Mouse (Mus musculus): ENCODE data around the gene Gm813. TPM values are rescaled to one million over a fixed set of nuclear protein-coding genes. Genes with fewer than 3 reads are reported as not detected.

Gm813 gene
- polyA plus RNA-seq, 1 experiment from 2014 or later = not detected

DNA sequence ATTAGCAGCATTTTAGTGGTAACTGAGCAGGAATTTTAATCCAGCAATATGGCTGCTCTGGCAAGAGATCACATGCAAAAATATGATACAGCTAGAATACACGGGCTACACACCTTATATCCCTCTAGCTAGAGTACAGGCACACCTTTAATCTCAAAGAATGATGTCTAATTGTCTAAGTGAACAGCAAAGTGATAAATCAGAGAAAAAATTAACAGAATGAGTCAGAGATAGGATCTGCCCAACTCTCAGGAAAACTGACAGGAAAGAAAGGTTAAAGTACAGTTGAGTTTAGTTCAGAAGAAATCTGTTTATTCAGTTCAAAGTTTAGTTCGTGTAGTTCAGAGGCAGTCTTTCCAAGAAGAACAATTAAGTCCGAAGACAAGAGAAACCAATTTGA lies 25.5 kb downstream of the Gm813 start:
- H3K9ac ChIP-seq (ENCODE audit: low read length) = no peak overlapping the region
- 0 out of 2 replicates have a peak, but pooled peaks cover 3% of the 10 kb centered on the region for H3K9me3 ChIP-seq (ENCODE audit: control insufficient read depth, low read length)
- no peaks in the 10 kb centered on the region for H3K27me3 ChIP-seq (replicated peaks; ENCODE audit: control insufficient read depth, insufficient read depth, low read length)
- no peak overlapping the region for H3K4me2 ChIP-seq (ENCODE audit: low read length)
- 69% methylated on average over 3 of the region's 3 CpGs for WGBS
- no peaks in the 10 kb centered on the region for H3K4me1 ChIP-seq (replicated peaks; ENCODE audit: control insufficient read depth, insufficient read depth, low read length)
- ATAC-seq (replicated peaks; ENCODE audit: low FRiP score, low TSS enrichment, low read depth) (no peak), DNase-seq (ENCODE audit: low spot score) (no peak)
- H3K4me3 ChIP-seq (ENCODE audit: low read depth, low read length) = no peak overlapping the region
- H3K27ac ChIP-seq (ENCODE audit: low read depth) = no peak overlapping the region
- no peaks in the 10 kb centered on the region for H3K36me3 ChIP-seq (ENCODE audit: control insufficient read depth, insufficient read depth, low read length)

GRCm38 (mm10) chr16:58589444-58589843 lies 27.3 kb downstream of the Gm813 start:
- Histone ChIP-seq H3K4me2 (ENCODE audit: low read length) (no peak overlapping the region), H3K27ac (ENCODE audit: low read depth) (no peak overlapping the region), H3K9me3 (ENCODE audit: control insufficient read depth, low read length) (0 out of 2 replicates have a peak, but pooled peaks cover 3% of the 10 kb centered on the region), H3K27me3 (replicated peaks; ENCODE audit: control insufficient read depth, insufficient read depth, low read length) (no peaks in the 10 kb centered on the region), H3K4me3 (ENCODE audit: low read depth, low read length) (no peak overlapping the region), H3K4me1 (replicated peaks; ENCODE audit: control insufficient read depth, insufficient read depth, low read length) (no peaks in the 10 kb centered on the region), H3K36me3 (ENCODE audit: control insufficient read depth, insufficient read depth, low read length) (no peaks in the 10 kb centered on the region), H3K9ac (ENCODE audit: low read length) (no peak overlapping the region)
- DNase-seq (ENCODE audit: low spot score) = no peak
- ATAC-seq (replicated peaks; ENCODE audit: low FRiP score, low TSS enrichment, low read depth) = no peak

GRCm38 (mm10) chr16:58573949-58574722 lies 42.6 kb downstream of the Gm813 start:
- no peak overlapping the region for H3K27ac ChIP-seq (ENCODE audit: low read depth)
- no peaks in the 10 kb centered on the region for H3K36me3 ChIP-seq (ENCODE audit: control insufficient read depth, insufficient read depth, low read length)
- WGBS = 79% methylated on average over 6 of the region's 6 CpGs
- H3K4me3 ChIP-seq (ENCODE audit: low read depth, low read length) = no peak overlapping the region
- H3K9me3 ChIP-seq (ENCODE audit: control insufficient read depth, low read length) = no peaks in the 10 kb centered on the region
- H3K4me1 ChIP-seq (replicated peaks; ENCODE audit: control insufficient read depth, insufficient read depth, low read length) = no peaks in the 10 kb centered on the region
- DNase-seq (ENCODE audit: low spot score) (no peak), ATAC-seq (replicated peaks; ENCODE audit: low FRiP score, low TSS enrichment, low read depth) (no peak)
- no peak overlapping the region for H3K4me2 ChIP-seq (ENCODE audit: low read length)
- no peaks in the 10 kb centered on the region for H3K27me3 ChIP-seq (replicated peaks; ENCODE audit: control insufficient read depth, insufficient read depth, low read length)
- H3K9ac ChIP-seq (ENCODE audit: low read length) = no peak overlapping the region

- Histone ChIP-seq H3K9ac (ENCODE audit: low read length) (no peak overlapping the region), H3K4me1 (replicated peaks; ENCODE audit: control insufficient read depth, insufficient read depth, low read length) (no peaks in the 10 kb centered on the region), H3K9me3 (ENCODE audit: control insufficient read depth, low read length) (no peaks in the 10 kb centered on the region), H3K27me3 (replicated peaks; ENCODE audit: control insufficient read depth, insufficient read depth, low read length) (no peaks in the 10 kb centered on the region), H3K4me3 (ENCODE audit: low read depth, low read length) (no peak overlapping the region), H3K36me3 (ENCODE audit: control insufficient read depth, insufficient read depth, low read length) (no peaks in the 10 kb centered on the region), H3K4me2 (ENCODE audit: low read length) (no peak overlapping the region), H3K27ac (ENCODE audit: low read depth) (no peak overlapping the region)
- ATAC-seq (replicated peaks; ENCODE audit: low FRiP score, low TSS enrichment, low read depth) (no peak), DNase-seq (ENCODE audit: low spot score) (no peak)
Measured at GRCm38 (mm10) chr16:58570694-58571264, 46.0 kb downstream of the Gm813 start.

Other genes starting within 250 kb of the Gm813 start
- gene Dcbld2, start 208.5 kb downstream of the Gm813 start, polyA plus RNA-seq (2014; fragmentation: Nextera tagmentation; extraction: Ambion mirVana) = 9.2 and 9.8 TPM in 2 replicates
- gene St3gal6, start 92.7 kb downstream of the Gm813 start, polyA plus RNA-seq (2014; fragmentation: Nextera tagmentation; extraction: Ambion mirVana) = 11.2 and 15.0 TPM in 2 replicates
- gene E330017A01Rik, start 21.8 kb upstream of the Gm813 start, polyA plus RNA-seq (2014; fragmentation: Nextera tagmentation; extraction: Ambion mirVana) = not detected in 2 replicates
- 29.5 and 32.4 TPM in 2 replicates for gene Cpox, start 53.3 kb upstream of the Gm813 start, polyA plus RNA-seq (2014; fragmentation: Nextera tagmentation; extraction: Ambion mirVana)
- gene Gpr15, start 102.1 kb upstream of the Gm813 start, polyA plus RNA-seq (2014; fragmentation: Nextera tagmentation; extraction: Ambion mirVana) = 0.12 TPM in 1 of 2 replicates, not detected in the other
- 108 and 123 TPM in 2 replicates for gene Cldnd1, start 110.9 kb upstream of the Gm813 start, polyA plus RNA-seq (2014; fragmentation: Nextera tagmentation; extraction: Ambion mirVana)
- gene Olfr172, start 146.2 kb upstream of the Gm813 start, polyA plus RNA-seq (2014; fragmentation: Nextera tagmentation; extraction: Ambion mirVana) = not detected in 2 replicates
- gene Olfr173, start 183.3 kb upstream of the Gm813 start, polyA plus RNA-seq (2014; fragmentation: Nextera tagmentation; extraction: Ambion mirVana) = not detected in 2 replicates
- not detected in 2 replicates for gene Olfr175-ps1, start 209.8 kb upstream of the Gm813 start, polyA plus RNA-seq (2014; fragmentation: Nextera tagmentation; extraction: Ambion mirVana)

Measured in intestine, embryonic 14.5 days (tissue).